Mouse (Mus musculus) layer of hippocampus, adult 2 months (tissue): ENCODE measurements around the gene Ghrhr. TPM values are rescaled to one million over a fixed set of nuclear protein-coding genes. Genes with fewer than 3 reads are reported as not detected.

Experiments used
- DNase-seq, 2 experiments: peaks; one replicate each; pipeline ENCODE4 v3.0.0; 2022; ENCODE audit warnings: low spot score in 2 of 2
- H3K27ac ChIP-seq: fragments of 200-600 bp; 2 replicates; pipeline ENCODE4 v1.8.1; 2022
- H3K4me3 ChIP-seq: fragments of 200-600 bp; 2 replicates; pipeline ENCODE4 v1.8.1; 2022; ENCODE audit warnings: mild to moderate bottlenecking
- CTCF ChIP-seq: fragments of 200-600 bp; conservative IDR thresholded peaks from 2 replicates; pipeline ENCODE4 v1.8.1; 2022; ENCODE audit warnings: antibody characterized with exemption, mild to moderate bottlenecking, moderate library complexity
- total RNA-seq, 2 experiments: library from RNA; stranded (reverse); gene quantifications; 2 replicates each; pipeline ENCODE4 v1.2.3; 2021

The Ghrhr gene
- total RNA-seq, 2 experiments from 2014 or later: not detected

DNA sequence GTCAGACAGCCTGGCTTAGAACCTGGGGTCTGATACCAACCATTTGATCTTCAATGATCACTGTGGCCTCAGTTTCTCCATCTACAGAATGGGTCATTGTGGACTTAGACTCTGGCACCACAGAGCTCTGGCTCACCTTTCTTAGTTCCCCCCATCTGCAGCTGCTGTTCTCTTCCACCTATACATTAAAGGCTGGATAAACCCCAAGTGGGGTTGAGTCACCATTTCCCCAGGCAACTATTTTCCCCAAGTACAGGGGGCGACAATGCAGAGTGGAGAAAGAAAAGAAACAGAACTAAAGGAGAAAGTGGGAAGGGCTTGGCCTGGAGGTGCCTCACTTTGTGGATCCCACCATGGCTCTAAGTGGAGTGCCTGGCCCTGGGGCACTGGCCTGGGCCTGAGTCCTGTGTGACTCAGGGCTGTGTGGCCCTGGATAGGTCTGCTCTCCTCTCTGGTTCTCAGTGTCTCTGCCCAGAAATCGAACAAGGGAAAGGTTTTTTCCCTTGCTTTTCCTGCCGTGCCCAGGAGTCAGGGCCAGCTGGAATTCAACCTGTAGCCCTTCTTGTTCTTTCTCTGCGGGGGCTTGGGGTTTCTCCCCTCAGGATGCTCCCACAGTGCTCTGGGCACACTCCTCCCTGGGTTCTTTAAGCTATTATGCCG lies 19.0 kb upstream of the Ghrhr start:
- DNase-seq: no peak
- Histone ChIP-seq H3K4me3 (no peak overlapping the region), H3K27ac (no peak overlapping the region)
- TF ChIP-seq CTCF: no peak

- TF ChIP-seq CTCF: no peak
- Histone ChIP-seq H3K4me3 (no peak overlapping the region), H3K27ac (no peak overlapping the region)
- DNase-seq: no peak
Observed at GRCm38 (mm10) chr6:55357636-55358031, 18.5 kb upstream of the Ghrhr start.

- TF ChIP-seq CTCF: peak; percentile 85
- Histone ChIP-seq H3K27ac (no peak overlapping the region), H3K4me3 (no peak overlapping the region)
- DNase-seq: no peak
Observed at GRCm38 (mm10) chr6:55358731-55359143, 17.4 kb upstream of the Ghrhr start.

- no peak for DNase-seq
- TF ChIP-seq CTCF: no peak
- H3K27ac ChIP-seq: no peak overlapping the region
- H3K4me3 ChIP-seq: no peak overlapping the region
Observed at GRCm38 (mm10) chr6:55362663-55363062, 13.4 kb upstream of the Ghrhr start.

DNA sequence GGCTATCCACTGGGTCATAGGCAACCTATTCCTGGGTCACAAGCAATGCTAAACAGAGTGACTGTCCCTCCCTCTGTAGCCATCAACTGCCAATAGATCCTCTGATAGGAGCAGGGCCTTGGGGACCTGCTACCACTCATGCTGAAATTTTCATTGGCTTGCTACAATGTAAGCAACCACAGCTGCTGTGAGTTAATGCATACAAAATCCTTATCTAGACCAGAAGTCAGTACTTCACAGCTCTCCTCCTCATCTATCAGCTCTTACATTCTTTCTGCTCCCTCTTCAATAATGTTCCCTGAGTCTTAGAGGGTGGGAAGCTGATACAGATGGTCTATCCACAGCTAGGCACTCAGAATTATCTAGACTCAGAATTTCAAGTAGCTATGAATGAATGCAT lies 9.0 kb upstream of the Ghrhr start:
- no peak for TF ChIP-seq CTCF
- DNase-seq: peak in 1 of 2 experiments; percentile 23

DNA sequence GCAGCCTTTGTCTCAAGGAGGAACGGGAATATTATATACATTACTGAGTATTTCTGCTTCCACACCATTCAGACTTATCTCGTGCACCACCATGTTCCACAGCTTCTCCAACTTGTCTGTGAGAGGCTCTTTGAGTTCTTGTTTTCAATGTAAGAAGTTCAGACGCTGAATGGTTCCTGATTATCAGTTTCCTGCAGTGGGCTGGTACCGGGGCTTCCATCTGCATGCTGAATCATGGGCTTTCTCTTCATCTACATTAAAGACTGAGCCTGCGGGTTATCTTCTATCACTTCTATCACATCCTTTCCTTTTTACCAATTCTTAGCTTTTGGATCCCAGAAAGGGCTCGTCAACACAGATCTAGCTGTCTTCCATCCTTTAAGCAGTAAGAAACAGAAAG lies 5.3 kb upstream of the Ghrhr start:
- H3K4me3 ChIP-seq: no peak overlapping the region
- no peak overlapping the region for H3K27ac ChIP-seq
- no peak for DNase-seq
- no peak for TF ChIP-seq CTCF

More for the DNA sequence above, 9.0 kb upstream of the Ghrhr start:
- no peak overlapping the region for H3K4me3 ChIP-seq
- no peak overlapping the region for H3K27ac ChIP-seq

DNA sequence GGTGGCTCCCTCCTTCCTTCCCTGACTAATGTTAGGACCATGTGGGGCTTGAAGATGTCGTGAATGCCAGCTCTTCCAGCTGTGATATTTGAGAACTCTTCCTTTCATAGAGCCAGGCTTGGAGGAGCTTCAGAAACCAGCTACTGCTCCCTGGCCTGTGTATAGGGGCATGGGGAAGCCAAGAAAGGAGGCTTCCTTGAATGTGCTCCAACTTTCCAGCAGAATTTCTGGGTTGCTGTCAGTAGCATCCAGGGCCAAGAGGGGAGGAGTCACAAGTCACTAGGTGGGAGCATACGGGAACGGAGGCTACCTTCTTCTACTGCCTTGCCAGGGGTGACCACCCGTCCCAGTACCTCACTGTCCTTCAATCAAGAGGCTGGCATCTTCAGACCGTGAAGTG lies 416 bp downstream of the Ghrhr start:
- DNase-seq: no peak
- no peak for TF ChIP-seq CTCF
- H3K4me3 ChIP-seq: no peak overlapping the region
- H3K27ac ChIP-seq: no peak overlapping the region

DNA sequence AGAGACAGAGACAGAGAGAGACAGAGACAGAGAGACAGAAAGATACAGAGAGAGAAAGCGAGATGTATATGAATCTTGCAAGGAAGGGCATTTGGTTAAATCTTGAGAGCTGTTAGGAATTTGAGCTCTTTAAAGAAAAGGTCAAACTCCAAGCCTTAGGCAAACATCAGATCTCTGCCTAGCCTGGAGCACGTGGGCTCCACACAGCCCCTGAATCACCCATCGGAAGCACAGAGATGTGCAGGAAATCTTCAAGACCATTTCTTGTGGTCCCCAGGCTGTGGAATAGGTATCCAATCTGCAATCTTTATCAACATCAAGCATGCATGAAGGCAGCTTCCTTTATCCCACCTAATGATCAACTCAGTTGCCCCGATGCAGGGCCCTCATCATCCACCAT lies 1.4 kb downstream of the Ghrhr start:
- no peak for DNase-seq
- no peak overlapping the region for H3K4me3 ChIP-seq
- no peak for TF ChIP-seq CTCF
- no peak overlapping the region for H3K27ac ChIP-seq

DNA sequence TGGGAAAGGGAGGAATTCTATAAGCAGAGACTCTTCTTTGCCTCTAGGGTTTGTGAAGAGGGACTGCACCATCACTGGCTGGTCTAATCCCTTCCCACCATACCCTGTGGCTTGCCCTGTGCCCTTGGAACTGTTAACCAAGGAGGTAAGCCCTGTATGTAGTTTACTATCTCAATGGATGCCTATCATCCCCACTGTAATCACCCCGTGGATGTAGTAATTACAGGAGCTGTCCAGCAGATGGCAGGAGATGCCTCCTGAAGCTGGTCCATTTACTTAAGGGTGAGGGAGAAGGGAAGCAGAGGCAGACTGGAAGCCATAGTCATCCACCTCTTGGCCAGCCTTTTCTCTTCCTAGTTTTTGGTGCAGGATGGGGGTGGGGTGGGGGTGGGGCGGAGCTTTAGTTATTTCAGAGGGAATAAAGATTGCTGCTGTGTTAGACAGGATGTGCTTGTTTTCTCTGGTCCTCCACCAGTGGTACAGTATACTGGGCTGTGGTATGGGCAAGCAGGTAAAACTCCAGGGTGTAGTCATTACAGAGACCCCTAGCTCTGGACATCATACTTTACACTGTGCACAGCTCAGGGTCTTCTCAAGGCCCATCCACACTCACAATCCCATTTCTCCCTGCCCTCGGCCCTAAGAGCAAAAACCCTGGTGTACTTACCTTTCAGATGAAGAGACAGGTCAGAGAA lies 3.7 kb downstream of the Ghrhr start:
- peak; percentile 42 to 69 for DNase-seq

GRCm38 (mm10) chr6:55381966-55382365 lies 5.9 kb downstream of the Ghrhr start:
- Histone ChIP-seq H3K4me3 (no peak overlapping the region), H3K27ac (no peak overlapping the region)
- TF ChIP-seq CTCF: no peak
- no peak for DNase-seq

More for the DNA sequence above, 3.7 kb downstream of the Ghrhr start:
- no peak overlapping the region for H3K4me3 ChIP-seq
- no peak overlapping the region for H3K27ac ChIP-seq
- TF ChIP-seq CTCF: peak; percentile 81

GRCm38 (mm10) chr6:55383897-55384296 lies 7.8 kb downstream of the Ghrhr start:
- Histone ChIP-seq H3K4me3 (no peak overlapping the region), H3K27ac (no peak overlapping the region)
- DNase-seq: peak in 1 of 2 experiments; percentile 68
- peak; percentile 91 for TF ChIP-seq CTCF

- no peak for DNase-seq
- Histone ChIP-seq H3K27ac (no peak overlapping the region), H3K4me3 (no peak overlapping the region)
- no peak; the same call in 1 of the 2 replicates for TF ChIP-seq CTCF
Observed at GRCm38 (mm10) chr6:55384356-55384951, 8.4 kb downstream of the Ghrhr start.

- H3K27ac ChIP-seq: peak overlapping the region; percentile 46; the same call in 1 of the 2 replicates
- DNase-seq: peak in 1 of 2 experiments; percentile 41
- TF ChIP-seq CTCF: no peak
- no peak overlapping the region for H3K4me3 ChIP-seq
Observed at GRCm38 (mm10) chr6:55388546-55389169, 12.6 kb downstream of the Ghrhr start.
